Mouse (Mus musculus) stomach, postnatal 0 days (tissue): ENCODE data around the gene Phf1. TPM values are rescaled to one million over a fixed set of nuclear protein-coding genes. Genes with fewer than 3 reads are reported as not detected.
A peak's percentile ranks its signal among the peaks of the same experiment; 100 is the strongest.

ENCODE experiments used
- ATAC-seq: fragments of 200-750 bp; cut with Nextera tagmentation; 2 replicates; pipeline ENCODE4 v1.8.0; 2017; ENCODE audit not compliant: low FRiP score, low TSS enrichment
- DNase-seq: peaks from one replicate; pipeline ENCODE4 v3.0.0-alpha.2; 2016; ENCODE audit warnings: low spot score
- H3K27ac ChIP-seq: fragments of 300-500 bp; sonication (generic); replicated peaks from 2 replicates; pipeline ENCODE4 v1.5.1; 2014; ENCODE audit warnings: mild to moderate bottlenecking, control low read depth
- H3K27me3 ChIP-seq: fragments of 300-500 bp; sonication (generic); 2 replicates; pipeline ENCODE4 v1.6.1; 2014; ENCODE audit warnings: low read length; ENCODE audit not compliant: control insufficient read depth, insufficient read depth
- H3K36me3 ChIP-seq: fragments of 300-500 bp; sonication (generic); 2 replicates; pipeline ENCODE4 v1.6.1; 2014; ENCODE audit warnings: low read length, mixed read lengths; ENCODE audit not compliant: control insufficient read depth, insufficient read depth
- H3K4me1 ChIP-seq: fragments of 300-500 bp; sonication (generic); replicated peaks from 2 replicates; pipeline ENCODE4 v1.6.1; 2014; ENCODE audit warnings: antibody characterized with exemption; ENCODE audit not compliant: control insufficient read depth, insufficient read depth
- H3K4me2 ChIP-seq: fragments of 300-500 bp; sonication (generic); replicated peaks from 2 replicates; pipeline ENCODE4 v1.6.1; 2014; ENCODE audit warnings: low read depth, mild to moderate bottlenecking, control low read depth, moderate library complexity
- H3K4me3 ChIP-seq: fragments of 300-500 bp; sonication (generic); 2 replicates; pipeline ENCODE4 v1.5.1; 2014; ENCODE audit warnings: low read depth, low read length, control low read depth
- H3K9ac ChIP-seq: fragments of 300-500 bp; sonication (generic); 2 replicates; pipeline ENCODE4 v1.6.1; 2014; ENCODE audit warnings: mild to moderate bottlenecking, low read length, control low read depth, mixed read lengths
- H3K9me3 ChIP-seq: fragments of 300-500 bp; sonication (generic); 2 replicates; pipeline ENCODE4 v1.6.1; 2016; ENCODE audit warnings: low read length; ENCODE audit not compliant: control insufficient read depth
- CTCF ChIP-seq: IDR thresholded peaks from 2 replicates; pipeline ENCODE4 v1.5.1; 2016; ENCODE audit warnings: antibody characterized with exemption, low read depth, mild to moderate bottlenecking, moderate library complexity
- EP300 ChIP-seq: optimal IDR thresholded peaks from 2 replicates; pipeline ENCODE3; 2016; ENCODE audit warnings: antibody characterized with exemption
- WGBS: fragments of 180-500 bp; shearing (Covaris S2); extraction: QIAGEN DNeasy Blood & Tissue Kit; methylation state at CpG from one replicate; pipeline ENCODE4 v1.1.7; 2014; 5-methylcytosine and 5-hydroxymethylcytosine counted together
- polyA plus RNA-seq: library from polyadenylated mRNA; unstranded; fragments of >200 nt; fragmentation: Nextera tagmentation; extraction: Ambion mirVana; gene quantifications from 2 replicates; pipeline ENCODE4 v1.2.1, GENCODE M21; 2015

The Phf1 gene
- polyA plus RNA-seq = 4.7 and 5.8 TPM in 2 replicates

DNA sequence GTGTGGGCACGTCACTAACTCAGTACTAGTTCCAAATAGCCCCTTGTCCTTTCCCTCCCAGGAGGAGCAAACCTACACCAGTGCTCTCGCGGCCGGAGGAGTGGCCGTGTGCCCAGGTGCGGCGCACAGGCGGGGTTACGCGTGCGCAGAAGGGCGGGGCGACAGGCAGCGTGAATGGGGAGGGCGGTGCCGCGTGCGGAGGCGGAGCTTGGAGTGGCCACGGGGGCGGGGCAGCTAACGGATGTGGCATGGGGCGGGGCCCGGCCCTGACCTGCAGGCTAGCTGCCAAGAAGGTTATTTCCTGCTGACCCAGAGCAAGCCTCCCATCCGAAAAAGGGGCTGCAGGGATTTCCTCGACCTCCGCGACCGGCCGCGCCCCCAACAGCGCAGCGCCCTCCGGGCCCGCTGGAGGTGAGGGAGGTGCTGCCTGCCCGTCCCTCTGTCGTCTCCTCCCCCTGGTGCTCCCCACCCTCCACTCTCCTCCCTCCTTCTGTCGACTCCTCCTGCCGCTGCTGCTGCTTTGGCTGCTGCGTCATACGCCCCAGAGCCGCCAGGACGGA is at the start of gene Phf1:
TSS of gene Phf1 (plus strand) at position 214 of the 560 bp plus-strand sequence.
- H3K27ac ChIP-seq = peak within 1 kb of the TSS; percentile 71
- peak within 1 kb of the TSS; percentile 71 for H3K4me3 ChIP-seq
- peak; percentile 98 for DNase-seq
- no peaks in the 10 kb centered on the region; the same call in 1 of the 2 replicates for H3K36me3 ChIP-seq
- peak; percentile 88 for ATAC-seq
- H3K9ac ChIP-seq = peak within 1 kb of the TSS; percentile 76
- no peaks in the 10 kb centered on the region for H3K9me3 ChIP-seq
- H3K4me1 ChIP-seq = peaks cover 1% of the 10 kb centered on the region
- H3K4me2 ChIP-seq = peak within 1 kb of the TSS; percentile 99
- 1% methylated on average over 32 of the region's 43 CpGs for WGBS
- TF ChIP-seq CTCF (0 out of 2 replicates have a peak, but pooled peaks have one; percentile 1), EP300 (no peak)
- no peaks in the 10 kb centered on the region for H3K27me3 ChIP-seq

DNA sequence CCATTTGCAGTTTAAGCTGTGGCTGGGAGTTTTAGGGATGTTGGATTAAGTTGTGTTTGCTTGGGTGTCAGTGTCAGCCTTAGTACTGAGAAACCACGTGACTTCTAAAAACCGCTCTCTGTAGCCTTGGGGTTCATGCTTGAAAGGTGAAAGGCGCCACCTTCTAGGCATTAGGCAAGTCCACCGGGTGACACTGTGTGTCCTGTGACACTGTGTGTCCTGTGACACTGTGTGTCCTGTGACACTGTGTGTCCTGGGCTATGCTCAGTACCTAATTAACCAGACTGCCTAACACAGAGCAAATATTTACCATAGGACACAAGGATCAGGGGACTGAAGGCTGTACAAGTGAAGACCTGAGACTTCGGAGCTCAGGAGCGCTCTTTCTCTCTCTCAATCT is 49.3 kb upstream of the Phf1 start:
- no peaks in the 10 kb centered on the region for H3K27me3 ChIP-seq
- no peak for TF ChIP-seq CTCF
- H3K36me3 ChIP-seq = no peaks in the 10 kb centered on the region
- WGBS = 69% methylated on average over 6 of the region's 6 CpGs
- no peak for DNase-seq
- no peak overlapping the region for H3K27ac ChIP-seq
- no peak overlapping the region for H3K4me2 ChIP-seq
- H3K4me1 ChIP-seq = peaks cover 6% of the 10 kb centered on the region; the same call in 1 of the 2 replicates
- no peak overlapping the region for H3K4me3 ChIP-seq
- ATAC-seq = no peak
- H3K9me3 ChIP-seq = no peaks in the 10 kb centered on the region
- no peak overlapping the region for H3K9ac ChIP-seq

DNA sequence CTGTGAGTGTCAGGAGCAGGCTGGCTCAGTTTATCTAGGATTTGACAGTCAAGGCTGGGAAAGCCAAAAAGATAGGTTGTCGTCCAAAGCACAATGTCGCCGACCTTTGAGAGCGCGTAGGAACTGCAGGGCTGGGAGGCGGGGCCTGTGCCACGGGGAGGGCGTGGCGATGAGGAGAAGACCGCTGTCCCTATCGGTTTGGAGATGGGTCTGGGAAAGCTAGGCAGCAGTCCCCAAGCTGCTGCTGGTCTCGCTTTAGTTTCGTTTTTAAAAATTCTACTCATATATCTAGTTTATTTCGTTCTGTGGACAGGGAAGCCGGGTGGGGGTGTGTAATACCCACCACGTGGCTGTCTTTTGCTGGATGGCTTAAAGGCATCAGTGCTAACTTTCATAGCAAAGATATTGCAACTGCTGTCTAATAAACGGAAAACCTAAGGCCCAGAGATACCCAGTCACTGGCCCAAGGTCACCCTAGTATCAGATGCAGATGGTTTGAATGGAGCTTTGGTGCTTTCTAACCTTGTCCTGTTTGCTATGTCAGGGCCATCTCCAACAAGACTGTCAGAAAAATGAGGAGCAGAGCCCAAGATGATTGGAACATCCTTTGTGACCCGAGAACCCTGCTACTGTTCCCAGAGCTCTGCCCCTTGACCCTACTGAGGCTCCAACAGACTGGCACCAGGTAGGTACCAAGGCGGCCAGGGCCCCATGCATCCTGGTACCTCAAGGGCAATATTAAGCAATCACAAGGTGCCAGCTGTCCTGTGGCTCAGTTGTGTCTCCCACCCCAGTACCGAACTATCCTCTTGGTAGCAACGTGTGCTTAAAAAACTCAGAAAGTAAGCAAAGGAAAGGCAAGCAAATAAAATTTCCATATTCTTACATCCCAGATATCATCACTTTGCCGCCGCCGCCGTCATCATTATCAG is 47.6 kb upstream of the Phf1 start:
- peak overlapping the region; percentile 45 for H3K9ac ChIP-seq
- H3K4me3 ChIP-seq = peak overlapping the region; percentile 39
- peak; percentile 52; the same call in 1 of the 2 replicates for ATAC-seq
- peak overlapping the region; percentile 66 for H3K4me2 ChIP-seq
- TF ChIP-seq CTCF = peak; percentile 69
- TF ChIP-seq EP300 = no peak
- WGBS = 16% methylated on average over 25 of the region's 25 CpGs
- DNase-seq = peak; percentile 79
- H3K27me3 ChIP-seq = no peaks in the 10 kb centered on the region
- no peaks in the 10 kb centered on the region for H3K9me3 ChIP-seq
- peaks cover 6% of the 10 kb centered on the region; the same call in 1 of the 2 replicates for H3K4me1 ChIP-seq
- peak overlapping the region; percentile 59 for H3K27ac ChIP-seq
- H3K36me3 ChIP-seq = no peaks in the 10 kb centered on the region

DNA sequence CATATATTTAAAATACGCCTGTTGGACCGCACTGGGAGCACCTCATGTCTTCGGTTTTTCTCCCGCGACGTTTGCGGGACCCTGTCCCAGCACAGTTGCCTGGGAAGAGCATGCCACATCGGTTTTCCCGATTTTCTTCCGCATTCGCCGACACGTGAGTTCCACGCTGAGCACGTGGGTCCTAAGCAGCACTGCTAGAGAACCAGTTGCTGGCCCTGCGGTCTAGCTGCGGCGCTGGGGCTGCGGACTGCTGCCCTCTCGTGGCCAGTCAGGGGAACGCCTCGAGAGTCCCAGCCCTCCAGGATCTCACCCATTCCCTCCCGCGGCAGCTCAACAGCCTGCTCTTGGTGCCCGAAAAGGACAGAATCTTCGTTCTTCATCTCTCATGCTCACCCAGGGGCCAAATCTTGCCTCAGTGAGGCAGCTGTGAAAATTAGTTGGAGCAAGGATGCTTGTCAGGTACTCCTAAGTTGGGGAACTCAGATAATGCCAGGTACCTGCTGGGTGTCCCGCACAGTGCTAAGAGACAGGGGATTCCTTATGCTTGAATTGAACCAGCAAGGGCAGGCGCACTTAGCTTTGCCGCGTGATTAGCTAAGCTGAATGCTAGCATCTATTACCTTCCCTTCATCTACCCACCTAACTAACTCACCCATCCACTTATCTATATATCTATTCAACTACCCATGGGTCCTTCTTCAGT is 46.7 kb upstream of the Phf1 start:
- Histone ChIP-seq H3K9me3 (no peaks in the 10 kb centered on the region), H3K27ac (0 out of 2 replicates have a peak overlapping the region, but pooled peaks have one; percentile 24), H3K27me3 (no peaks in the 10 kb centered on the region), H3K4me1 (peaks cover 6% of the 10 kb centered on the region; the same call in 1 of the 2 replicates), H3K4me3 (peak overlapping the region; percentile 39), H3K9ac (no peak overlapping the region), H3K36me3 (no peaks in the 10 kb centered on the region), H3K4me2 (peak overlapping the region; percentile 66)
- ATAC-seq (peak; percentile 91), DNase-seq (peak; percentile 89)
- TF ChIP-seq CTCF (peak; percentile 100), EP300 (no peak)
- 9% methylated on average over 30 of the region's 30 CpGs for WGBS

DNA sequence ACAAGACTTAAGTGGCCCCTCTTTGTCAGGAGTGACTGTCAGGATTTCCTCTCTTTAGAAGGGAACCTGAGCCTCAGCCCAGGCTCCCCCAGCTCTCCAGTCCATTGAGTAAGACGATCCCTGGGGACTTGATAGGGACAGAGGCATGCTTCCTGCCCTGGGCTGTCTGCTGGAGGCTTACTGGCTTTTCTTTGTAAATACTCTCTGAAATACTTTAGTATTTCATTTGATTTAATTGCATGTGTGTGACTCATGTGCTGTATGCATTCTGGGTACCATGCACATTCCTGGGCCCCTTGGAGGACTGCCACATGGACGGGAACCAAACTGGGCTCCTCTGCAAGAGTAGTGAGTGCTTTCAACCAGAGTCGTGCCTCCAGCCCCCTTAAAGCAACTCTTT is 44.9 kb upstream of the Phf1 start:
- TF ChIP-seq EP300 (no peak), CTCF (no peak)
- H3K27ac ChIP-seq = no peak overlapping the region
- WGBS = 17% methylated on average over 3 of the region's 3 CpGs
- H3K36me3 ChIP-seq = no peaks in the 10 kb centered on the region
- ATAC-seq (no peak), DNase-seq (no peak)
- H3K4me3 ChIP-seq = no peak overlapping the region
- no peaks in the 10 kb centered on the region for H3K9me3 ChIP-seq
- no peak overlapping the region for H3K4me2 ChIP-seq
- H3K9ac ChIP-seq = no peak overlapping the region
- no peaks in the 10 kb centered on the region for H3K27me3 ChIP-seq
- H3K4me1 ChIP-seq = peaks cover 6% of the 10 kb centered on the region; the same call in 1 of the 2 replicates
